Comparison of ENCODE assay signal across 8 mouse cellular contexts in genomic region chr14:118937533-118938492, GRCm38 (mm10). TPM values are rescaled to one million over a fixed set of nuclear protein-coding genes. Genes with fewer than 3 reads are reported as not detected.
DNase-seq lines count a peak whose midpoint lies in the region; ATAC-seq and TF ChIP-seq lines count a peak whose summit lies in the region.

Gene Dnajc3 (plus strand): TSS chr14:118937976.

- no peaks in the 10 kb centered on the region for H3K36me3 ChIP-seq in embryonic facial prominence, embryonic 14.5 days (ENCODE audit: control insufficient read depth, insufficient read depth, low read length)
- H3K36me3 ChIP-seq in heart, adult 2 months (ENCODE audit: control insufficient read depth, insufficient read depth, low read length), result peaks cover 10% of the 10 kb centered on the region
- no peaks in the 10 kb centered on the region for H3K36me3 ChIP-seq in limb, embryonic 13.5 days
- no peaks in the 10 kb centered on the region for H3K36me3 ChIP-seq in midbrain, embryonic 16.5 days (ENCODE audit: control insufficient read depth, insufficient read depth, low read length)

- TF ChIP-seq CTCF in heart, adult 2 months (IDR thresholded peaks at IDR 0.05), result peak; percentile 20; the same call in 1 of the 2 replicates

- peaks cover 2% of the 10 kb centered on the region for H3K79me2 ChIP-seq in heart, adult 2 months (replicated peaks; ENCODE audit: control insufficient read depth, insufficient read depth, low read length)

- intact Hi-C loops in heart, adult 2 months (cut with DNase I), result loop anchor here (1.0 to 10.0 kb wide), 2 partner anchors 69 to 433 kb away; no protein-coding TSS in a partner anchor

- peak; percentile 96 for DNase-seq in 3T3-L1 (ENCODE audit: low read depth, low spot score)
- DNase-seq in adrenal gland, postnatal 4 days (ENCODE audit: low spot score in 2 of 2), result peak; percentile 97 to 99
- peak; percentile 99 for DNase-seq in embryonic facial prominence, embryonic 14.5 days (ENCODE audit: low spot score)
- peak; percentile 98 to 100 for DNase-seq in heart, adult 2 months
- DNase-seq in kidney, adult 8-10 months, result peak; percentile 100
- DNase-seq in spleen, postnatal 10 days (ENCODE audit: low spot score in 2 of 2), result peak; percentile 96 to 99

- H3K4me3 ChIP-seq in embryonic facial prominence, embryonic 14.5 days (ENCODE audit: low read depth, low read length), result peak within 1 kb of the TSS; percentile 98
- H3K4me3 ChIP-seq in heart, adult 2 months, result peak within 1 kb of the TSS; percentile 95
- peak within 1 kb of the TSS; percentile 99 for H3K4me3 ChIP-seq in limb, embryonic 13.5 days
- H3K4me3 ChIP-seq in midbrain, embryonic 16.5 days (ENCODE audit: low read depth, low read length), result peak within 1 kb of the TSS; percentile 100

- no peak for TF ChIP-seq EP300 in heart, adult 2 months (IDR thresholded peaks at IDR 0.05; ENCODE audit: insufficient read depth, low read depth, low read length)

- peak within 1 kb of the TSS; percentile 99 for H3K9ac ChIP-seq in embryonic facial prominence, embryonic 14.5 days (ENCODE audit: low read depth, low read length)
- peak within 1 kb of the TSS; percentile 94 for H3K9ac ChIP-seq in heart, adult 2 months (ENCODE audit: low read depth, low read length)
- H3K9ac ChIP-seq in limb, embryonic 13.5 days, result peak within 1 kb of the TSS; percentile 99
- H3K9ac ChIP-seq in midbrain, embryonic 16.5 days (ENCODE audit: low read depth, low read length), result peak within 1 kb of the TSS; percentile 99

- H3K4me2 ChIP-seq in embryonic facial prominence, embryonic 14.5 days (ENCODE audit: low read depth, low read length), result peak within 1 kb of the TSS; percentile 83
- H3K4me2 ChIP-seq in limb, embryonic 13.5 days (replicated peaks), result peak within 1 kb of the TSS; percentile 72
- H3K4me2 ChIP-seq in midbrain, embryonic 16.5 days (ENCODE audit: low read length), result peak within 1 kb of the TSS; percentile 77

- peak; percentile 100 for ATAC-seq in embryonic facial prominence, embryonic 14.5 days (ENCODE audit: low read depth)
- peak; percentile 100 for ATAC-seq in limb, embryonic 13.5 days (ENCODE audit: low FRiP score, low read depth)
- ATAC-seq in midbrain, embryonic 16.5 days, result peak; percentile 99

- no peaks in the 10 kb centered on the region for H3K9me3 ChIP-seq in embryonic facial prominence, embryonic 14.5 days (ENCODE audit: control insufficient read depth, low read length)
- no peaks in the 10 kb centered on the region for H3K9me3 ChIP-seq in limb, embryonic 13.5 days
- H3K9me3 ChIP-seq in midbrain, embryonic 16.5 days (replicated peaks; ENCODE audit: control insufficient read depth, low read length, poor library complexity, severe bottlenecking), result no peaks in the 10 kb centered on the region

- TF ChIP-seq POLR2A in heart, adult 2 months (IDR thresholded peaks at IDR 0.05; ENCODE audit: insufficient read depth, low read depth, low read length), result peak; percentile 73

- peak within 1 kb of the TSS; percentile 94 for H3K27ac ChIP-seq in embryonic facial prominence, embryonic 14.5 days (replicated peaks; ENCODE audit: low read depth, low read length)
- peak within 1 kb of the TSS; percentile 100 for H3K27ac ChIP-seq in heart, adult 2 months
- H3K27ac ChIP-seq in limb, embryonic 13.5 days, result peak within 1 kb of the TSS; percentile 92
- H3K27ac ChIP-seq in midbrain, embryonic 16.5 days (ENCODE audit: low read length), result peak within 1 kb of the TSS; percentile 88

- no peaks in the 10 kb centered on the region for H3K27me3 ChIP-seq in embryonic facial prominence, embryonic 14.5 days (replicated peaks; ENCODE audit: control insufficient read depth, insufficient read depth, low read length)
- H3K27me3 ChIP-seq in heart, adult 2 months (ENCODE audit: control insufficient read depth, insufficient read depth, low read length), result no peaks in the 10 kb centered on the region
- no peaks in the 10 kb centered on the region for H3K27me3 ChIP-seq in limb, embryonic 13.5 days
- H3K27me3 ChIP-seq in midbrain, embryonic 16.5 days (ENCODE audit: control insufficient read depth, insufficient read depth, low read depth, low read length), result no peaks in the 10 kb centered on the region

- H3K4me1 ChIP-seq in embryonic facial prominence, embryonic 14.5 days (ENCODE audit: control insufficient read depth, insufficient read depth, low read length), result peaks cover 17% of the 10 kb centered on the region
- H3K4me1 ChIP-seq in heart, adult 2 months (ENCODE audit: control insufficient read depth, insufficient read depth, low read length), result peaks cover 8% of the 10 kb centered on the region
- peaks cover 32% of the 10 kb centered on the region for H3K4me1 ChIP-seq in limb, embryonic 13.5 days
- H3K4me1 ChIP-seq in midbrain, embryonic 16.5 days (ENCODE audit: control insufficient read depth, insufficient read depth, low read length), result peaks cover 18% of the 10 kb centered on the region

- under 1% methylated on average over 55 of the region's 124 CpGs for WGBS in embryonic facial prominence, embryonic 14.5 days
- under 1% methylated on average over 121 of the region's 124 CpGs for WGBS in heart, adult 2 months
- under 1% methylated on average over 109 of the region's 124 CpGs for WGBS in limb, embryonic 13.5 days
- 0% methylated on average over 96 of the region's 124 CpGs for WGBS in midbrain, embryonic 16.5 days

RNA-seq across cellular contexts. Expression of gene Dnajc3, which starts in this region (rescaled TPM):
- 10 to 100 TPM; 49.6 to 52.1 TPM for total RNA-seq in adrenal gland, postnatal 4 days (2021)
- polyA plus RNA-seq in embryonic facial prominence, embryonic 14.5 days (2014; fragmentation: Nextera tagmentation; extraction: Ambion mirVana), result 48.6 and 54.2 TPM in 2 replicates
- total RNA-seq in heart, adult 2 months (2021), result 10 to 100 TPM; 32.5 to 33.4 TPM
- 8.5 and 20.2 TPM in 2 replicates for polyA plus RNA-seq in heart, adult 2 months (2012; rRNA removed)
- polyA plus RNA-seq in limb, embryonic 13.5 days (2015; fragmentation: Nextera tagmentation; extraction: Ambion mirVana), result 28.4 and 32.9 TPM in 2 replicates
- 20.2 and 21.3 TPM in 2 replicates for polyA plus RNA-seq in midbrain, embryonic 16.5 days (2015; fragmentation: Nextera tagmentation; extraction: Ambion mirVana)

Comparison
In these comparisons a context has a peak if more than half of its experiments do, and no peak if none do; other contexts are left out.
1. Peak in every context shown above with its lines: DNase-seq, ATAC-seq, H3K4me3 ChIP-seq and H3K27ac ChIP-seq.